Mouse (Mus musculus) small intestine, adult 2 months (tissue): ENCODE data around the gene Atp2b1. TPM values are rescaled to one million over a fixed set of nuclear protein-coding genes. Genes with fewer than 3 reads are reported as not detected.

Experiments used
- H3K27ac ChIP-seq: fragments of 200-500 bp; 2 replicates; pipeline ENCODE4 v1.5.1; 2012; ENCODE audit warnings: low read depth, low read length, control low read depth, inconsistent platforms; ENCODE audit not compliant: insufficient read depth
- H3K27me3 ChIP-seq: fragments of 200-500 bp; 2 replicates; pipeline ENCODE4 v1.6.1; 2012; ENCODE audit warnings: mild to moderate bottlenecking, moderate library complexity, low read length, inconsistent platforms; ENCODE audit not compliant: control insufficient read depth, insufficient read depth
- H3K36me3 ChIP-seq: fragments of 200-500 bp; 2 replicates; pipeline ENCODE4 v1.6.1; 2012; ENCODE audit warnings: mild to moderate bottlenecking, low read length, control low read depth, inconsistent platforms; ENCODE audit not compliant: control insufficient read depth, insufficient read depth
- H3K4me1 ChIP-seq: fragments of 200-500 bp; 2 replicates; pipeline ENCODE4 v1.6.1; 2012; ENCODE audit warnings: low read length, inconsistent platforms, mixed read lengths; ENCODE audit not compliant: control insufficient read depth, insufficient read depth, insufficient read length
- H3K4me3 ChIP-seq: fragments of 200-500 bp; 2 replicates; pipeline ENCODE4 v1.5.1; 2012; ENCODE audit warnings: low read depth, mild to moderate bottlenecking, control low read depth, inconsistent platforms, low read length, moderate library complexity
- CTCF ChIP-seq: fragments of 200-500 bp; IDR thresholded peaks from 2 replicates; pipeline ENCODE4 v1.5.1; 2012; ENCODE audit warnings: low read depth, mild to moderate bottlenecking, control low read depth, inconsistent platforms, low read length, moderate library complexity, mixed read lengths; ENCODE audit not compliant: insufficient replicate concordance, insufficient read length; ENCODE audit errors: extremely low read depth
- POLR2A ChIP-seq: fragments of 200-500 bp; IDR thresholded peaks from 2 replicates; pipeline ENCODE4 v1.6.1; 2012; ENCODE audit warnings: low read depth, mild to moderate bottlenecking, control low read depth, inconsistent platforms, low read length, moderate library complexity
- WGBS: fragments of 180-500 bp; shearing (Covaris S2); methylation state at CpG from one replicate; pipeline ENCODE4 v1.1.7; 2018; 5-methylcytosine and 5-hydroxymethylcytosine counted together
- polyA plus RNA-seq: library from polyadenylated mRNA; depleted of rRNA; stranded (reverse); fragments of >200 nt; gene quantifications from 2 replicates; pipeline ENCODE4 v1.2.3, GENCODE M21; 2012

The Atp2b1 gene
- polyA plus RNA-seq, 1 experiment, result 4.1 TPM

- 88% methylated on average over 2 of the region's 2 CpGs for WGBS
- no peak overlapping the region for H3K4me3 ChIP-seq
- no peaks in the 10 kb centered on the region for H3K4me1 ChIP-seq
- no peaks in the 10 kb centered on the region for H3K27me3 ChIP-seq
- no peak for TF ChIP-seq CTCF
- no peak for TF ChIP-seq POLR2A
- no peak overlapping the region for H3K27ac ChIP-seq
- peaks cover 7% of the 10 kb centered on the region for H3K36me3 ChIP-seq
Observed at GRCm38 (mm10) chr10:98940799-98941198, 26.6 kb downstream of the Atp2b1 start.

DNA sequence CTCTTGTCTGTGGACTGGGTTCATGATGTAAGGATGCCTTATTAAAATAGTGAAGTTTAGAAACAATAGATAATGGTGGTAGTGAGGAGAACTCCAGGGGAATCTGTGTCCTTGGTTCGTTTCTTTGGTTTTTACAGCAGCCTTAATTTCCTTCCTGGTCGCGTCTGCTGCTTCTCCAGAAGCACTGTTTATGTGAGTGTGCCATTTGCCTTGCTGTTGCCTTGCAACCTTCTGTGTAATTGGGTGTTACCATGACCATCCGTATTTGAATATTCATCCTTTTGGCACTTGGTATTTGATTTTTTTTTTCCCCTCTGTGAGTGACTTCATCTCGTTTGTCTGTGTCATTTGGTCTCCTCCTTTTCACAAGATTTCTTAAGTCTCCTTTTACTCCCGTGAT is 27.8 kb downstream of the Atp2b1 start:
- TF ChIP-seq CTCF (no peak), POLR2A (no peak)
- Histone ChIP-seq H3K27ac (no peak overlapping the region), H3K4me3 (no peak overlapping the region), H3K36me3 (peaks cover 5% of the 10 kb centered on the region), H3K4me1 (no peaks in the 10 kb centered on the region), H3K27me3 (no peaks in the 10 kb centered on the region)
- WGBS, result 66% methylated on average over 6 of the region's 6 CpGs

- no peaks in the 10 kb centered on the region for H3K27me3 ChIP-seq
- no peak overlapping the region for H3K4me3 ChIP-seq
- TF ChIP-seq CTCF (no peak), POLR2A (no peak)
- WGBS, result 85% methylated on average over 8 of the region's 8 CpGs
- peaks cover 5% of the 10 kb centered on the region for H3K36me3 ChIP-seq
- H3K4me1 ChIP-seq, result no peaks in the 10 kb centered on the region
- no peak overlapping the region for H3K27ac ChIP-seq
Observed at GRCm38 (mm10) chr10:98942999-98943398, 28.8 kb downstream of the Atp2b1 start.

GRCm38 (mm10) chr10:98943894-98944293 is 29.7 kb downstream of the Atp2b1 start:
- WGBS, result 89% methylated on average over 8 of the region's 8 CpGs
- H3K4me3 ChIP-seq, result no peak overlapping the region
- H3K4me1 ChIP-seq, result peaks cover under 1% of the 10 kb centered on the region; the same call in 1 of the 2 replicates
- H3K36me3 ChIP-seq, result peaks cover 5% of the 10 kb centered on the region
- H3K27ac ChIP-seq, result no peak overlapping the region
- no peaks in the 10 kb centered on the region for H3K27me3 ChIP-seq
- TF ChIP-seq CTCF (no peak), POLR2A (no peak)

GRCm38 (mm10) chr10:98946031-98946791 is 32.0 kb downstream of the Atp2b1 start:
- TF ChIP-seq POLR2A (no peak), CTCF (no peak)
- no peak overlapping the region for H3K4me3 ChIP-seq
- H3K27me3 ChIP-seq, result no peaks in the 10 kb centered on the region
- no peak overlapping the region for H3K27ac ChIP-seq
- WGBS, result 76% methylated on average over 9 of the region's 9 CpGs
- no peaks in the 10 kb centered on the region for H3K36me3 ChIP-seq
- H3K4me1 ChIP-seq, result peaks cover 5% of the 10 kb centered on the region

- H3K4me1 ChIP-seq, result peaks cover 5% of the 10 kb centered on the region
- no peaks in the 10 kb centered on the region for H3K36me3 ChIP-seq
- no peak for TF ChIP-seq POLR2A
- TF ChIP-seq CTCF, result no peak
- H3K27me3 ChIP-seq, result no peaks in the 10 kb centered on the region
- no peak overlapping the region for H3K4me3 ChIP-seq
- WGBS, result 56% methylated on average over 2 of the region's 2 CpGs
- H3K27ac ChIP-seq, result no peak overlapping the region
Observed at GRCm38 (mm10) chr10:98947206-98947605, 33.0 kb downstream of the Atp2b1 start.

DNA sequence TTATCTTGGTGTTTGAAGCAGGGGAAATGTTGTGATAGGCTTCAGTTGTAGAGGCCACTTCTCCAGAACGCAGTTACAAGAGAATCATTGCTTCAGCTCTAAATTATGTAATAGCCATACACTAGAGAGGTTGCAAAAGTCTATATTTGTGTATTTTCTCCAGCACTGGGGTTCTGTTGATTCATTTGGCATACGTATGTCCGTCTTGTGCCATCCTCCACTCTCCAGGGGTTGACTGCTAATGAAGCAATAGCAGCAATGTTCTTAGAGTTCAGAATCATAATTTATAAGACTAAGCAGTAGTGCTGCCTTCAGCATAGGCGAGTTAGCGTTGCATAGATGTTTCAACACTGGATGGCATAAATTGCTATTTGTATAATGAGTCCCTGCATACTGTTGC is 33.9 kb downstream of the Atp2b1 start:
- no peaks in the 10 kb centered on the region for H3K27me3 ChIP-seq
- H3K4me1 ChIP-seq, result peaks cover 5% of the 10 kb centered on the region
- no peak for TF ChIP-seq CTCF
- TF ChIP-seq POLR2A, result no peak
- H3K4me3 ChIP-seq, result no peak overlapping the region
- no peaks in the 10 kb centered on the region for H3K36me3 ChIP-seq
- WGBS, result 82% methylated on average over 5 of the region's 5 CpGs
- no peak overlapping the region for H3K27ac ChIP-seq
